In genomic region chr17:27202919-27203357, GRCm38 (mm10) we compare ENCODE assay signal across 9 mouse cellular contexts. TPM values are rescaled to one million over a fixed set of nuclear protein-coding genes. Genes with fewer than 3 reads are reported as not detected.
DNase-seq lines count a peak whose midpoint lies in the region; ATAC-seq and TF ChIP-seq lines count a peak whose summit lies in the region.
"Had no signal": no experiment of that assay in that cellular context is flagged by ENCODE, and none has a peak within 500 bp of the region (broad histone marks: within the 10 kb centered on the region; RNA-seq: fewer than 3 reads in every experiment).

No protein-coding gene starts in this region.

- peaks cover 47% of the 10 kb centered on the region for H3K36me3 ChIP-seq in heart, embryonic 13.5 days
- peaks cover 45% of the 10 kb centered on the region for H3K36me3 ChIP-seq in G1E (replicated peaks)
- H3K36me3 ChIP-seq in hindbrain, embryonic 12.5 days, result peaks cover 42% of the 10 kb centered on the region
- H3K36me3 ChIP-seq in midbrain, embryonic 12.5 days, result peaks cover 44% of the 10 kb centered on the region

- peak overlapping the region; percentile 98 for H3K9ac ChIP-seq in heart, embryonic 13.5 days
- H3K9ac ChIP-seq in hindbrain, embryonic 12.5 days, result peak overlapping the region; percentile 100
- H3K9ac ChIP-seq in midbrain, embryonic 12.5 days (replicated peaks), result peak overlapping the region; percentile 99

- no peak for ATAC-seq in heart, embryonic 13.5 days (ENCODE audit: extremely low read depth, insufficient number of reproducible peaks, low FRiP score, low TSS enrichment)
- ATAC-seq in G1E (ENCODE audit: extremely low read depth, insufficient number of reproducible peaks, low FRiP score, poor library complexity, severe bottlenecking), result peak; percentile 30; the same call in 1 of the 2 replicates
- ATAC-seq in hindbrain, embryonic 12.5 days (ENCODE audit: low FRiP score), result no peak
- no peak for ATAC-seq in midbrain, embryonic 12.5 days (ENCODE audit: low FRiP score, low read depth)

- 0 out of 2 replicates have a peak, but pooled peaks cover 8% of the 10 kb centered on the region for H3K27me3 ChIP-seq in heart, embryonic 13.5 days (replicated peaks)
- H3K27me3 ChIP-seq in G1E (ENCODE audit: insufficient read depth, low read length), result peaks cover 7% of the 10 kb centered on the region
- no peaks in the 10 kb centered on the region for H3K27me3 ChIP-seq in hindbrain, embryonic 12.5 days
- H3K27me3 ChIP-seq in midbrain, embryonic 12.5 days, result peaks cover 6% of the 10 kb centered on the region; the same call in 1 of the 2 replicates

- peak overlapping the region; percentile 93 for H3K27ac ChIP-seq in heart, embryonic 13.5 days (replicated peaks)
- peak overlapping the region; percentile 99 for H3K27ac ChIP-seq in hindbrain, embryonic 12.5 days
- H3K27ac ChIP-seq in midbrain, embryonic 12.5 days (replicated peaks), result peak overlapping the region; percentile 98

- peak overlapping the region; percentile 76 for H3K4me2 ChIP-seq in heart, embryonic 13.5 days
- H3K4me2 ChIP-seq in hindbrain, embryonic 12.5 days (replicated peaks), result peak overlapping the region; percentile 88
- H3K4me2 ChIP-seq in midbrain, embryonic 12.5 days (replicated peaks), result peak overlapping the region; percentile 90

- intact Hi-C loops in left cerebral cortex, postnatal 4 days (cut with DNase I), result no loop called here
- intact Hi-C loops in gastrocnemius, postnatal 36 days (cut with DNase I), result loop anchor here (10.0 kb wide), 1 partner anchor 268 kb away; the partner anchor contains the start of genes Cuta and Phf1

- H3K4me3 ChIP-seq in heart, embryonic 13.5 days, result peak overlapping the region; percentile 87
- peak overlapping the region; percentile 89 for H3K4me3 ChIP-seq in G1E (ENCODE audit: low read depth, low read length)
- peak overlapping the region; percentile 97 for H3K4me3 ChIP-seq in hindbrain, embryonic 12.5 days
- peak overlapping the region; percentile 95 for H3K4me3 ChIP-seq in midbrain, embryonic 12.5 days

- H3K9me3 ChIP-seq in heart, embryonic 13.5 days, result peaks cover 4% of the 10 kb centered on the region; the same call in 1 of the 2 replicates
- no peaks in the 10 kb centered on the region for H3K9me3 ChIP-seq in G1E (replicated peaks)
- no peaks in the 10 kb centered on the region for H3K9me3 ChIP-seq in hindbrain, embryonic 12.5 days (replicated peaks)
- 0 out of 2 replicates have a peak, but pooled peaks cover 3% of the 10 kb centered on the region for H3K9me3 ChIP-seq in midbrain, embryonic 12.5 days

- 47% methylated on average over 14 of the region's 14 CpGs for WGBS in heart, embryonic 13.5 days
- 44% methylated on average over 14 of the region's 14 CpGs for WGBS in hindbrain, embryonic 12.5 days
- WGBS in midbrain, embryonic 12.5 days, result 48% methylated on average over 13 of the region's 14 CpGs

- peaks cover 27% of the 10 kb centered on the region for H3K4me1 ChIP-seq in heart, embryonic 13.5 days
- peaks cover 43% of the 10 kb centered on the region for H3K4me1 ChIP-seq in G1E (ENCODE audit: insufficient read depth, low read depth, low read length)
- peaks cover 48% of the 10 kb centered on the region for H3K4me1 ChIP-seq in hindbrain, embryonic 12.5 days
- H3K4me1 ChIP-seq in midbrain, embryonic 12.5 days, result peaks cover 35% of the 10 kb centered on the region

- DNase-seq in heart, postnatal 4 days, result no peak
- peak; percentile 76 for DNase-seq in G1E (ENCODE audit: low spot score)
- no peak for DNase-seq in left cerebral cortex, postnatal 4 days
- no peak for DNase-seq in frontal cortex, postnatal 25 days (ENCODE audit: low spot score in 2 of 2)
- no peak for DNase-seq in gastrocnemius, postnatal 36 days

- no peak for TF ChIP-seq CTCF in G1E (IDR thresholded peaks at IDR 0.05; ENCODE audit: low read depth, low read length)

RNA-seq across cellular contexts. Expression of gene Lemd2, which starts 1.3 kb away (rescaled TPM):
- 7.6 and 7.7 TPM in 2 replicates for polyA plus RNA-seq in heart, embryonic 13.5 days (2015; fragmentation: Nextera tagmentation; extraction: Ambion mirVana)
- total RNA-seq in heart, postnatal 4 days (2021), result 10 to 100 TPM; 35.3 to 36.4 TPM
- 45.5 TPM in 2 replicates for total RNA-seq in G1E (2014; fragmentation: Nextera tagmentation)
- total RNA-seq in G1E (2017), result 23.9 and 29.9 TPM in 2 replicates
- polyA plus RNA-seq in G1E (2012), result 98.3 and 100 TPM in 2 replicates
- 32.9 and 38.2 TPM in 2 replicates for polyA plus RNA-seq in hindbrain, embryonic 12.5 days (2016; fragmentation: Nextera tagmentation; extraction: Ambion mirVana)
- polyA plus RNA-seq in midbrain, embryonic 12.5 days (2016; fragmentation: Nextera tagmentation; extraction: Ambion mirVana), result 31.4 and 43.0 TPM in 2 replicates
- 10 to 100 TPM; 64.7 to 67.8 TPM for total RNA-seq in left cerebral cortex, postnatal 4 days (2021)
- total RNA-seq in gastrocnemius, postnatal 36 days (2021), result 10 to 100 TPM; 17.8 to 20.4 TPM

RNA-seq across cellular contexts. Expression of gene Ip6k3, which starts 35.3 kb away (rescaled TPM):
- 0.16 and 0.20 TPM in 2 replicates for polyA plus RNA-seq in heart, embryonic 13.5 days (2015; fragmentation: Nextera tagmentation; extraction: Ambion mirVana)
- total RNA-seq in heart, postnatal 4 days (2021), result 1 to 10 TPM; 3.6 to 4.0 TPM
- not detected in 2 replicates for total RNA-seq in G1E (2014; fragmentation: Nextera tagmentation)
- total RNA-seq in G1E (2017), result 0.05 TPM in 1 of 2 replicates, not detected in the other
- not detected in 2 replicates for polyA plus RNA-seq in G1E (2012)
- polyA plus RNA-seq in hindbrain, embryonic 12.5 days (2016; fragmentation: Nextera tagmentation; extraction: Ambion mirVana), result 0.40 and 0.54 TPM in 2 replicates
- 0.16 and 0.51 TPM in 2 replicates for polyA plus RNA-seq in midbrain, embryonic 12.5 days (2016; fragmentation: Nextera tagmentation; extraction: Ambion mirVana)
- total RNA-seq in left cerebral cortex, postnatal 4 days (2021), result not detected
- 10 to 100 TPM; 56.6 to 86.1 TPM for total RNA-seq in gastrocnemius, postnatal 36 days (2021)
- total RNA-seq: neutrophil, adult 5-6 weeks had no signal

Comparison
In these comparisons a context has a peak if more than half of its experiments do, and no peak if none do; other contexts are left out.
1. RNA of gene Ip6k3, which starts 35.3 kb away (total RNA-seq): 56.6 to 86.1 TPM in gastrocnemius, postnatal 36 days; 3.6 to 4.0 TPM in heart, postnatal 4 days, not detected in left cerebral cortex, postnatal 4 days and 0.05 TPM in G1E; every median in the first group is over 10 times any median in the second.
2. Peak in every context shown above with its lines, with median percentiles within 50 percentile points of each other: H3K27ac ChIP-seq, H3K4me2 ChIP-seq, H3K4me3 ChIP-seq and H3K9ac ChIP-seq.